Mouse (Mus musculus) forebrain, embryonic 14.5 days (tissue): ENCODE data around the gene Ccnb3. TPM values are rescaled to one million over a fixed set of nuclear protein-coding genes. Genes with fewer than 3 reads are reported as not detected.
"Not testable (repeated sequence)": the region's sequence is repeated elsewhere in the genome, so short reads cannot be mapped to it uniquely, and the experiment has no call there.

Experiments
- ATAC-seq: fragments of 200-750 bp; cut with Nextera tagmentation; 2 replicates; pipeline ENCODE4 v1.8.0; 2017; ENCODE audit warnings: mild to moderate bottlenecking, moderate library complexity
- DNase-seq: peaks from one replicate; pipeline ENCODE4 v3.0.0-alpha.2; 2015; ENCODE audit warnings: low spot score
- H3K27ac ChIP-seq: fragments of 300-500 bp; sonication (generic); 2 replicates; pipeline ENCODE4 v1.5.1; 2014; ENCODE audit warnings: low read depth, mild to moderate bottlenecking, control low read depth, low read length, moderate library complexity
- H3K27me3 ChIP-seq: fragments of 300-500 bp; sonication (generic); replicated peaks from 2 replicates; pipeline ENCODE4 v1.6.1; 2014; ENCODE audit warnings: low read length, control low read depth, mixed read lengths; ENCODE audit not compliant: control insufficient read depth, insufficient read depth
- H3K36me3 ChIP-seq: fragments of 300-500 bp; sonication (generic); 2 replicates; pipeline ENCODE4 v1.6.1; 2014; ENCODE audit warnings: low read length, control low read depth; ENCODE audit not compliant: control insufficient read depth, insufficient read depth
- H3K4me1 ChIP-seq: fragments of 300-500 bp; sonication (generic); 2 replicates; pipeline ENCODE4 v1.6.1; 2014; ENCODE audit warnings: antibody characterized with exemption, low read length, control low read depth; ENCODE audit not compliant: control insufficient read depth, insufficient read depth
- H3K4me2 ChIP-seq: fragments of 300-500 bp; sonication (generic); 2 replicates; pipeline ENCODE4 v1.6.1; 2014; ENCODE audit warnings: mild to moderate bottlenecking, control low read depth, low read length
- H3K4me3 ChIP-seq: fragments of 300-500 bp; sonication (generic); 2 replicates; pipeline ENCODE4 v1.5.1; 2014; ENCODE audit warnings: low read depth, low read length, control low read depth
- H3K9ac ChIP-seq: fragments of 300-500 bp; sonication (generic); 2 replicates; pipeline ENCODE4 v1.6.1; 2014; ENCODE audit warnings: mild to moderate bottlenecking, low read length, control low read depth, moderate library complexity
- H3K9me3 ChIP-seq: fragments of 300-500 bp; sonication (generic); replicated peaks from 2 replicates; pipeline ENCODE4 v1.6.1; 2016; ENCODE audit warnings: low read length, control low read depth, mixed read lengths; ENCODE audit not compliant: control insufficient read depth
- WGBS: fragments of 180-500 bp; shearing (Covaris S2); extraction: QIAGEN DNeasy Blood & Tissue Kit; methylation state at CpG from one replicate; pipeline ENCODE4 v1.1.7; 2014; 5-methylcytosine and 5-hydroxymethylcytosine counted together
- polyA plus RNA-seq: library from polyadenylated mRNA; unstranded; fragments of >200 nt; fragmentation: Nextera tagmentation; extraction: Ambion mirVana; gene quantifications from 2 replicates; pipeline ENCODE4 v1.2.1, GENCODE M21; 2014

Ccnb3 gene
- polyA plus RNA-seq, 1 experiment from 2014 or later, result not detected

DNA sequence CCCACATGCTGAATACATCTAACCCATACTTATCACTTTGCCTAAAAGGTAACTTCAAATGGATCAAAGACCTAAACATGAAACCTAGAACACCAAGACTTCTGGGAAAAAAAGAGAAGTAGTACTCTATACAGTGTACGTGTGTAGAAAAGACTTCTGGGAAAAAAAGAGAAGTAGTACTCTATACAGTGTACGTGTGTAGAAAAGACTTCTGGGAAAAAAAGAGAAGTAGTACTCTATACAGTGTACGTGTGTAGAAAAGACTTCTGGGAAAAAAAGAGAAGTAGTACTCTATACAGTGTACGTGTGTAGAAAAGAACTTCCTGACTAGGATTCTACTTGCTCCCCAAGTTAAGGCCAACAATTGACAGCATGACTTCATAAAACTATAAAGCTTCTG is 57.5 kb downstream of the Ccnb3 start:
- H3K4me1 ChIP-seq, ATAC-seq: not testable (repeated sequence)

DNA sequence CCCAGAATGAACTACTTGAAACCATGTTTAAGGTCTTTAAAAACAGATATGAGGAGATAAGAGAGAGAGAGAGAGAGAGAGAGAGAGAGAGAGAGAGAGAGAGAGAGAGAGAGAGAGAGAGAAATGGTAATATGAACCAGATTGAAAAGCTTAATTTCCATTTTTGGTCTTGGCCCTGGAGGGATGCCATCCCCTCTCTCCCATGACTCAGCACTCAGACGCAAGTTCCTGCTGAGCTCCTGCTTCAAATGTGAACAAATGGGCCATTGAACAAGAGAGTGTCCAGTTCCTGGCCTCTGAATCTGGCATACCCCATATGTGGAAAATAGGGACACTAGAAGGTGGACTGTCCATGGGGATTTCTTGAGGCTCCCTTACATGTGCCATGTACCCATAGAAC is 69.5 kb downstream of the Ccnb3 start:
- H3K27ac ChIP-seq, result no peak overlapping the region
- DNase-seq (no peak), ATAC-seq (no peak)
- H3K9ac ChIP-seq, result no peak overlapping the region
- no peaks in the 10 kb centered on the region for H3K27me3 ChIP-seq
- H3K9me3 ChIP-seq, result no peaks in the 10 kb centered on the region
- H3K4me1 ChIP-seq, result no peaks in the 10 kb centered on the region
- no peak overlapping the region for H3K4me3 ChIP-seq
- WGBS, result 83% methylated on average over 1 of the region's 1 CpGs
- H3K4me2 ChIP-seq, result no peak overlapping the region
- no peaks in the 10 kb centered on the region for H3K36me3 ChIP-seq

More for the DNA sequence above, 57.5 kb downstream of the Ccnb3 start:
- not testable (repeated sequence) for DNase-seq, H3K27me3 ChIP-seq, H3K36me3 ChIP-seq, H3K4me2 ChIP-seq, H3K9me3 ChIP-seq, H3K4me3 ChIP-seq, H3K9ac ChIP-seq, H3K27ac ChIP-seq
- 85% methylated on average over 3 of the region's 4 CpGs for WGBS

DNA sequence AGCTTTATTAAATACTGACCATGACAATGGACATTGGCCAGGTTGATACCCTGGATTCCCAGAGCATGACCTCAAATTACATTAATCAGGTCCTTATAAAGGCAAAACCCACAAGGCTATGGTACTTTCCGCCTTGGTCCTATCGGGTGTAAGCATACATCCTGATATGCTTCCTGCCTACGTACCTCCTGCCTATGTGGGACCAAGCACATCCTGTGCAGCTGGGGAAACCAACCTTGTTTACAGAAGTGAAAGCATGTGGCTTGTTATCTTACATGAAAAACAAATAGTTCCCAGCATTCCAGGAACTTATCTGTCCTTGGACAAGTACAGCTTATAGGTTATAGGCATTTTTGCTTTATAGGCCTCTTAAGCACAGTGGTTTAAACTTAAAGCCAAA is 72.8 kb downstream of the Ccnb3 start:
- ATAC-seq (no peak), DNase-seq (no peak)
- Histone ChIP-seq H3K27me3 (no peaks in the 10 kb centered on the region), H3K27ac (no peak overlapping the region), H3K9me3 (no peaks in the 10 kb centered on the region), H3K4me3 (no peak overlapping the region), H3K4me2 (no peak overlapping the region), H3K36me3 (no peaks in the 10 kb centered on the region), H3K9ac (no peak overlapping the region), H3K4me1 (no peaks in the 10 kb centered on the region)
- 81% methylated on average over 3 of the region's 3 CpGs for WGBS

Other genes starting within 250 kb of the Ccnb3 start
- gene Akap4, start 25.9 kb upstream of the Ccnb3 start, polyA plus RNA-seq, result not detected in 2 replicates